Mouse (Mus musculus) CH12.LX (cell line): ENCODE measurements around the gene Cyp2d34. TPM values are rescaled to one million over a fixed set of nuclear protein-coding genes. Genes with fewer than 3 reads are reported as not detected.

Experiments used
- DNase-seq: peaks from one replicate; pipeline ENCODE4 v3.0.0-alpha.2; 2013; ENCODE audit errors: extremely low read depth
- H3K27ac ChIP-seq: 2 replicates; pipeline ENCODE4 v1.5.1; 2012; ENCODE audit warnings: low read depth, mild to moderate bottlenecking, control low read depth, moderate library complexity; ENCODE audit not compliant: insufficient read depth
- H3K27me3 ChIP-seq: replicated peaks from 2 replicates; pipeline ENCODE3; 2012; ENCODE audit warnings: inconsistent platforms
- H3K36me3 ChIP-seq, 2 experiments: replicated peaks in 1 of 2; 2 replicates each; pipeline versions ENCODE3 to v1.6.1; 2012; ENCODE audit warnings: inconsistent platforms in 1 of 2, low read length in 1 of 2, mild to moderate bottlenecking in 1 of 2, mixed read lengths in 1 of 2, moderate library complexity in 1 of 2; ENCODE audit not compliant: control insufficient read depth in 1 of 2, insufficient read depth in 1 of 2
- H3K4me1 ChIP-seq, 2 experiments: 2 replicates each; pipeline ENCODE4 v1.6.1; 2012; ENCODE audit warnings: inconsistent platforms in 1 of 2, moderate library complexity in 1 of 2; ENCODE audit not compliant: insufficient read depth in 2 of 2, control insufficient read depth in 1 of 2
- H3K4me2 ChIP-seq: 2 replicates; pipeline ENCODE4 v1.6.1; 2012; ENCODE audit warnings: low read depth, mild to moderate bottlenecking, control low read depth; ENCODE audit not compliant: poor library complexity, insufficient read depth, severe bottlenecking
- H3K4me3 ChIP-seq, 3 experiments: fragments of 150-350 bp in 1 of 3; sonication (generic) in 1 of 3; replicated peaks in 1 of 3; 2 replicates each; pipeline versions ENCODE3 to v1.5.1; 2011 to 2012; ENCODE audit warnings: low read depth in 2 of 3, low read length in 2 of 3, mild to moderate bottlenecking in 2 of 3, moderate library complexity in 2 of 3, control low read depth in 1 of 3, improper control_type of control experiment in 1 of 3, inconsistent platforms in 1 of 3, mixed read lengths in 1 of 3; ENCODE audit not compliant: poor library complexity in 1 of 3
- H3K79me2 ChIP-seq: replicated peaks from 2 replicates; pipeline ENCODE4 v1.6.1; 2012; ENCODE audit warnings: mild to moderate bottlenecking, moderate library complexity; ENCODE audit not compliant: control insufficient read depth, poor library complexity, insufficient read depth, severe bottlenecking; ENCODE audit errors: extremely low read depth
- H3K9ac ChIP-seq: 2 replicates; pipeline ENCODE4 v1.6.1; 2012; ENCODE audit warnings: low read depth, mild to moderate bottlenecking, control low read depth, moderate library complexity; ENCODE audit not compliant: insufficient read depth
- H3K9me3 ChIP-seq: replicated peaks from 2 replicates; pipeline ENCODE3; 2012; ENCODE audit warnings: low read length, inconsistent platforms, mixed read lengths
- BHLHE40 ChIP-seq: IDR thresholded peaks from 2 replicates; pipeline ENCODE4 v1.6.1; 2011; ENCODE audit warnings: mild to moderate bottlenecking, low read depth, low read length, improper control_type of control experiment
- CHD1 ChIP-seq: IDR thresholded peaks from 2 replicates; pipeline ENCODE4 v1.6.1; 2012; ENCODE audit warnings: low read depth, low read length, improper control_type of control experiment, inconsistent platforms
- CTCF ChIP-seq, 2 experiments: IDR thresholded peaks in 1 of 2; conservative IDR thresholded peaks in 1 of 2; 2 replicates each; pipeline ENCODE4 v1.5.1; 2011 to 2012; ENCODE audit warnings: low read depth in 2 of 2, low read length in 2 of 2, improper control_type of control experiment in 1 of 2, inconsistent platforms in 1 of 2, mild to moderate bottlenecking in 1 of 2, moderate library complexity in 1 of 2
- E2F4 ChIP-seq: IDR thresholded peaks from 2 replicates; pipeline ENCODE4 v1.6.1; 2011; ENCODE audit warnings: low read depth, low read length, improper control_type of control experiment; ENCODE audit not compliant: insufficient replicate concordance
- ELF1 ChIP-seq: IDR thresholded peaks from 2 replicates; pipeline ENCODE4 v1.6.1; 2014; ENCODE audit warnings: low read depth, mild to moderate bottlenecking, inconsistent platforms, low read length, improper control_type of control experiment
- ETS1 ChIP-seq: conservative IDR thresholded peaks from 2 replicates; pipeline ENCODE4 v1.6.1; 2012; ENCODE audit warnings: low read depth, mild to moderate bottlenecking, inconsistent platforms, low read length, improper control_type of control experiment, moderate library complexity
- GABPA ChIP-seq: IDR thresholded peaks from 2 replicates; pipeline ENCODE4 v1.6.1; 2012; ENCODE audit warnings: low read depth, low read length, improper control_type of control experiment, inconsistent platforms; ENCODE audit not compliant: insufficient replicate concordance
- HCFC1 ChIP-seq: IDR thresholded peaks from 2 replicates; pipeline ENCODE4 v1.6.1; 2012; ENCODE audit warnings: low read depth, mild to moderate bottlenecking, inconsistent platforms, low read length, improper control_type of control experiment
- JUN ChIP-seq: IDR thresholded peaks from 2 replicates; pipeline ENCODE4 v1.6.1; 2011; ENCODE audit warnings: low read depth, mild to moderate bottlenecking, low read length, improper control_type of control experiment, moderate library complexity; ENCODE audit not compliant: insufficient read depth
- JUND ChIP-seq: conservative IDR thresholded peaks from 2 replicates; pipeline ENCODE4 v1.6.1; 2011; ENCODE audit warnings: low read depth, low read length, improper control_type of control experiment
- KAT2A ChIP-seq: IDR thresholded peaks from 2 replicates; pipeline ENCODE4 v1.6.1; 2012; ENCODE audit warnings: low read length, improper control_type of control experiment, inconsistent platforms; ENCODE audit not compliant: insufficient replicate concordance
- MAFK ChIP-seq: IDR thresholded peaks from 2 replicates; pipeline ENCODE4 v1.6.1; 2011; ENCODE audit warnings: low read length, improper control_type of control experiment; ENCODE audit not compliant: insufficient replicate concordance
- MAX ChIP-seq: IDR thresholded peaks from 2 replicates; pipeline ENCODE4 v1.6.1; 2011; ENCODE audit warnings: low read length, improper control_type of control experiment
- NELFE ChIP-seq: IDR thresholded peaks from 2 replicates; pipeline ENCODE4 v1.6.1; 2011; ENCODE audit warnings: low read depth, low read length, improper control_type of control experiment
- NRF1 ChIP-seq: IDR thresholded peaks from 2 replicates; pipeline ENCODE4 v1.6.1; 2014; ENCODE audit warnings: low read depth, mild to moderate bottlenecking, inconsistent platforms, low read length, improper control_type of control experiment, moderate library complexity
- PAX5 ChIP-seq: IDR thresholded peaks from 2 replicates; pipeline ENCODE4 v1.6.1; 2012; ENCODE audit warnings: low read length, inconsistent platforms, mixed read lengths
- UBTF ChIP-seq: IDR thresholded peaks from 2 replicates; pipeline ENCODE4 v1.6.1; 2012; ENCODE audit warnings: low read depth, mild to moderate bottlenecking, inconsistent platforms, low read length, improper control_type of control experiment, moderate library complexity
- USF1 ChIP-seq: IDR thresholded peaks from 2 replicates; pipeline ENCODE4 v1.6.1; 2014; ENCODE audit warnings: low read depth, mild to moderate bottlenecking, inconsistent platforms, low read length, improper control_type of control experiment
- USF2 ChIP-seq: conservative IDR thresholded peaks from 2 replicates; pipeline ENCODE4 v1.6.1; 2011; ENCODE audit warnings: low read depth, low read length, improper control_type of control experiment
- ZMIZ1 ChIP-seq: IDR thresholded peaks from 2 replicates; pipeline ENCODE4 v1.6.1; 2012; ENCODE audit warnings: low read depth, mild to moderate bottlenecking, inconsistent platforms, low read length, improper control_type of control experiment
- dilution Hi-C: fragments of 300-500 bp; cut with MboI; formaldehyde crosslinking; loops from 2 replicates; pipeline ENCODE4 v1.14.3; 2020; ENCODE audit warnings: low sequenced_read_pairs; ENCODE audit not compliant: extremely low pct_unique_long_range_greater_than_20kb, extremely low pct_ligation_motif_present
- in situ Hi-C: fragments of 300-500 bp; cut with MboI; formaldehyde crosslinking; loops from 3 replicates; pipeline ENCODE4 v1.14.3; 2019; ENCODE audit warnings: low sequenced_read_pairs, low pct_ligation_motif_present, low pct_unique_long_range_greater_than_20kb, mixed read lengths
- polyA plus RNA-seq: library from polyadenylated mRNA; unstranded; fragments of >175 nt; gene quantifications from 2 replicates; pipeline ENCODE4 v1.2.1, GENCODE M21; 2012; ENCODE audit warnings: low read depth; ENCODE audit not compliant: insufficient read length
- total RNA-seq, 2 experiments: library from RNA; depleted of rRNA; stranded (reverse); fragments of 300-350 nt in 1 of 2; fragments of >200 nt in 1 of 2; gene quantifications; 2 replicates each; pipeline ENCODE4 v1.2.3; 2012 to 2014

Cyp2d34 gene
- total and polyA plus RNA-seq, 3 experiments, result not detected

GRCm38 (mm10) chr15:82641390-82641789 is 20.6 kb upstream of the Cyp2d34 start:
- TF ChIP-seq GABPA (no peak), BHLHE40 (no peak), PAX5 (no peak), NELFE (no peak), JUND (no peak), USF2 (no peak)
- Histone ChIP-seq H3K4me2 (no peak overlapping the region), H3K4me3 (no peak overlapping the region), H3K36me3 (no peaks in the 10 kb centered on the region), H3K4me1 (no peaks in the 10 kb centered on the region), H3K9ac (no peak overlapping the region), H3K27ac (no peak overlapping the region), H3K27me3 (peaks cover 74% of the 10 kb centered on the region), H3K9me3 (no peaks in the 10 kb centered on the region), H3K79me2 (no peaks in the 10 kb centered on the region)
- DNase-seq, result no peak
- in situ Hi-C loops (no loop called here), dilution Hi-C loops (no loop called here)

- dilution Hi-C loops, result no loop called here
- H3K4me3 ChIP-seq, result no peak overlapping the region
- in situ Hi-C loops, result no loop called here
- no peaks in the 10 kb centered on the region for H3K9me3 ChIP-seq
- peaks cover 71% of the 10 kb centered on the region for H3K27me3 ChIP-seq
- H3K4me1 ChIP-seq, result no peaks in the 10 kb centered on the region
- H3K36me3 ChIP-seq, result no peaks in the 10 kb centered on the region
- H3K79me2 ChIP-seq, result no peaks in the 10 kb centered on the region
- TF ChIP-seq BHLHE40 (no peak), GABPA (no peak), E2F4 (no peak), ELF1 (no peak), ZMIZ1 (no peak)
- TF ChIP-seq, all 38 proteins: peak for 0
- no peak for DNase-seq
- H3K4me2 ChIP-seq, result no peak overlapping the region
- no peak overlapping the region for H3K27ac ChIP-seq
- no peak overlapping the region for H3K9ac ChIP-seq
Observed at GRCm38 (mm10) chr15:82640201-82640600, 19.5 kb upstream of the Cyp2d34 start.

- in situ Hi-C loops, result no loop called here
- dilution Hi-C loops, result no loop called here
Observed at GRCm38 (mm10) chr15:82637130-82638075, 16.7 kb upstream of the Cyp2d34 start.

More at GRCm38 (mm10) chr15:82637130-82638075, 16.7 kb upstream of the Cyp2d34 start:
- Histone ChIP-seq H3K27ac (no peak overlapping the region), H3K27me3 (peaks cover 64% of the 10 kb centered on the region), H3K9me3 (no peaks in the 10 kb centered on the region), H3K4me1 (no peaks in the 10 kb centered on the region), H3K9ac (no peak overlapping the region), H3K36me3 (no peaks in the 10 kb centered on the region), H3K79me2 (no peaks in the 10 kb centered on the region), H3K4me3 (no peak overlapping the region), H3K4me2 (no peak overlapping the region)
- TF ChIP-seq MAX (no peak), JUND (no peak), BHLHE40 (no peak), CHD1 (no peak), USF2 (no peak), MAFK (no peak), ETS1 (no peak), USF1 (no peak), ELF1 (no peak), KAT2A (no peak), UBTF (no peak), NRF1 (no peak), HCFC1 (no peak), NELFE (no peak), CTCF (conservative IDR thresholded peaks at IDR 0.05 in 1 of 2, IDR thresholded peaks at IDR 0.05 in 1 of 2; ENCODE audit: low read depth in 2 of 2, low read length in 2 of 2) (no peak), JUN (no peak)
- DNase-seq, result no peak
